Mouse (Mus musculus) midbrain, embryonic 11.5 days (tissue): ENCODE measurements around the gene Ccrl2. TPM values are rescaled to one million over a fixed set of nuclear protein-coding genes. Genes with fewer than 3 reads are reported as not detected.

Experiments
- ATAC-seq: fragments of 200-750 bp; cut with Nextera tagmentation; 2 replicates; pipeline ENCODE4 v1.8.0; 2017; ENCODE audit warnings: moderate TSS enrichment, moderate library complexity; ENCODE audit not compliant: low FRiP score
- DNase-seq: peaks from one replicate; pipeline ENCODE4 v3.0.0; 2015; ENCODE audit warnings: low spot score; ENCODE audit errors: missing footprints
- H3K27ac ChIP-seq: fragments of 300-500 bp; sonication (generic); 2 replicates; pipeline ENCODE4 v1.5.1; 2014; ENCODE audit warnings: low read depth, low read length
- H3K27me3 ChIP-seq: fragments of 300-500 bp; sonication (generic); 2 replicates; pipeline ENCODE4 v1.6.1; 2014; ENCODE audit warnings: mild to moderate bottlenecking, low read length, moderate library complexity, mixed read lengths; ENCODE audit not compliant: control insufficient read depth, insufficient read depth
- H3K36me3 ChIP-seq: fragments of 300-500 bp; sonication (generic); 2 replicates; pipeline ENCODE4 v1.6.1; 2014; ENCODE audit warnings: mild to moderate bottlenecking, low read length, moderate library complexity, mixed read lengths; ENCODE audit not compliant: control insufficient read depth, insufficient read depth
- H3K4me1 ChIP-seq: fragments of 300-500 bp; sonication (generic); 2 replicates; pipeline ENCODE4 v1.6.1; 2014; ENCODE audit warnings: low read length; ENCODE audit not compliant: control insufficient read depth, insufficient read depth
- H3K4me2 ChIP-seq: fragments of 300-500 bp; sonication (generic); 2 replicates; pipeline ENCODE4 v1.6.1; 2014; ENCODE audit warnings: mild to moderate bottlenecking, moderate library complexity
- H3K4me3 ChIP-seq: fragments of 300-500 bp; sonication (generic); 2 replicates; pipeline ENCODE4 v1.5.1; 2014; ENCODE audit warnings: low read depth, low read length
- H3K9ac ChIP-seq: fragments of 300-500 bp; sonication (generic); 2 replicates; pipeline ENCODE4 v1.6.1; 2014; ENCODE audit warnings: low read length
- H3K9me3 ChIP-seq: fragments of 300-500 bp; sonication (generic); 2 replicates; pipeline ENCODE4 v1.6.1; 2016; ENCODE audit warnings: low read length; ENCODE audit not compliant: control insufficient read depth
- WGBS: fragments of 180-500 bp; shearing (Covaris S2); extraction: QIAGEN DNeasy Blood & Tissue Kit; methylation state at CpG from one replicate; pipeline ENCODE4 v1.1.7; 2014; 5-methylcytosine and 5-hydroxymethylcytosine counted together
- polyA plus RNA-seq: library from polyadenylated mRNA; unstranded; fragments of >200 nt; fragmentation: Nextera tagmentation; extraction: Ambion mirVana; gene quantifications from 2 replicates; pipeline ENCODE4 v1.2.1, GENCODE M21; 2014

Gene Ccrl2
- polyA plus RNA-seq, 1 experiment from 2014 or later: 1.9 TPM

- peaks cover 6% of the 10 kb centered on the region; the same call in 1 of the 2 replicates for H3K9me3 ChIP-seq
- DNase-seq: no peak
- no peaks in the 10 kb centered on the region for H3K36me3 ChIP-seq
- H3K27me3 ChIP-seq: no peaks in the 10 kb centered on the region
- no peak overlapping the region for H3K27ac ChIP-seq
- no peak overlapping the region for H3K4me2 ChIP-seq
- H3K4me3 ChIP-seq: no peak overlapping the region
- 69% methylated on average over 4 of the region's 4 CpGs for WGBS
- H3K9ac ChIP-seq: no peak overlapping the region
- ATAC-seq: no peak
- no peaks in the 10 kb centered on the region for H3K4me1 ChIP-seq
Measured at GRCm38 (mm10) chr9:111072971-111073370, 15.7 kb upstream of the Ccrl2 start.

GRCm38 (mm10) chr9:111072175-111072574 lies 14.9 kb upstream of the Ccrl2 start:
- H3K4me3 ChIP-seq: no peak overlapping the region
- DNase-seq (no peak), ATAC-seq (no peak)
- no peaks in the 10 kb centered on the region for H3K36me3 ChIP-seq
- H3K4me2 ChIP-seq: no peak overlapping the region
- no peak overlapping the region for H3K9ac ChIP-seq
- 65% methylated on average over 7 of the region's 7 CpGs for WGBS
- no peak overlapping the region for H3K27ac ChIP-seq
- no peaks in the 10 kb centered on the region for H3K27me3 ChIP-seq
- H3K9me3 ChIP-seq: peaks cover 3% of the 10 kb centered on the region; the same call in 1 of the 2 replicates
- H3K4me1 ChIP-seq: no peaks in the 10 kb centered on the region

GRCm38 (mm10) chr9:111070546-111070961 lies 13.2 kb upstream of the Ccrl2 start:
- ATAC-seq (no peak), DNase-seq (peak; percentile 91)
- H3K36me3 ChIP-seq: no peaks in the 10 kb centered on the region
- 41% methylated on average over 4 of the region's 4 CpGs for WGBS
- H3K27ac ChIP-seq: no peak overlapping the region
- H3K27me3 ChIP-seq: no peaks in the 10 kb centered on the region
- peaks cover 3% of the 10 kb centered on the region; the same call in 1 of the 2 replicates for H3K9me3 ChIP-seq
- no peak overlapping the region for H3K4me3 ChIP-seq
- H3K4me2 ChIP-seq: no peak overlapping the region
- H3K4me1 ChIP-seq: no peaks in the 10 kb centered on the region
- no peak overlapping the region for H3K9ac ChIP-seq

- Histone ChIP-seq H3K9ac (no peak overlapping the region), H3K4me1 (no peaks in the 10 kb centered on the region), H3K27me3 (no peaks in the 10 kb centered on the region), H3K36me3 (no peaks in the 10 kb centered on the region), H3K27ac (no peak overlapping the region), H3K4me2 (no peak overlapping the region), H3K4me3 (no peak overlapping the region), H3K9me3 (no peaks in the 10 kb centered on the region)
- ATAC-seq (no peak), DNase-seq (no peak)
- 89% methylated on average over 4 of the region's 4 CpGs for WGBS
Measured at GRCm38 (mm10) chr9:111067052-111067451, 9.7 kb upstream of the Ccrl2 start.

GRCm38 (mm10) chr9:111062840-111063239 lies 5.5 kb upstream of the Ccrl2 start:
- no peaks in the 10 kb centered on the region for H3K9me3 ChIP-seq
- WGBS: 90% methylated on average over 5 of the region's 5 CpGs
- ATAC-seq (no peak), DNase-seq (no peak)
- no peaks in the 10 kb centered on the region for H3K36me3 ChIP-seq
- no peak overlapping the region for H3K27ac ChIP-seq
- H3K27me3 ChIP-seq: no peaks in the 10 kb centered on the region
- no peak overlapping the region for H3K4me2 ChIP-seq
- H3K4me3 ChIP-seq: no peak overlapping the region
- no peaks in the 10 kb centered on the region for H3K4me1 ChIP-seq
- no peak overlapping the region for H3K9ac ChIP-seq

GRCm38 (mm10) chr9:111058943-111059556 lies 1.7 kb upstream of the Ccrl2 start:
- Histone ChIP-seq H3K4me1 (no peaks in the 10 kb centered on the region), H3K9me3 (no peaks in the 10 kb centered on the region), H3K9ac (no peak overlapping the region), H3K4me3 (no peak overlapping the region), H3K27ac (no peak overlapping the region), H3K27me3 (no peaks in the 10 kb centered on the region), H3K36me3 (no peaks in the 10 kb centered on the region), H3K4me2 (no peak overlapping the region)
- DNase-seq (no peak), ATAC-seq (no peak)
- 84% methylated on average over 10 of the region's 10 CpGs for WGBS

- Histone ChIP-seq H3K27me3 (no peaks in the 10 kb centered on the region), H3K9me3 (no peaks in the 10 kb centered on the region), H3K4me3 (no peak overlapping the region), H3K4me1 (no peaks in the 10 kb centered on the region), H3K9ac (no peak overlapping the region), H3K4me2 (no peak overlapping the region), H3K36me3 (no peaks in the 10 kb centered on the region), H3K27ac (no peak overlapping the region)
- no peak for ATAC-seq
- DNase-seq: no peak
- WGBS: 76% methylated on average over 14 of the region's 14 CpGs
Measured at GRCm38 (mm10) chr9:111057544-111058370, 438 bp upstream of the Ccrl2 start.

- Histone ChIP-seq H3K4me2 (peak overlapping the region; percentile 6; the same call in 1 of the 2 replicates), H3K27ac (no peak overlapping the region)
Measured at GRCm38 (mm10) chr9:111056519-111056797, 861 bp downstream of the Ccrl2 start.

GRCm38 (mm10) chr9:111055800-111056518 lies 1.4 kb downstream of the Ccrl2 start:
- Histone ChIP-seq H3K27ac (no peak overlapping the region), H3K4me1 (no peaks in the 10 kb centered on the region), H3K9ac (no peak overlapping the region), H3K36me3 (no peaks in the 10 kb centered on the region), H3K9me3 (no peaks in the 10 kb centered on the region), H3K4me2 (no peak overlapping the region; the same call in 1 of the 2 replicates), H3K27me3 (no peaks in the 10 kb centered on the region), H3K4me3 (peak overlapping the region; percentile 2; the same call in 1 of the 2 replicates)
- DNase-seq (no peak), ATAC-seq (no peak)
- 80% methylated on average over 29 of the region's 29 CpGs for WGBS

More at GRCm38 (mm10) chr9:111056519-111056797, 861 bp downstream of the Ccrl2 start:
- H3K9me3 ChIP-seq: no peaks in the 10 kb centered on the region
- DNase-seq: no peak
- no peaks in the 10 kb centered on the region for H3K36me3 ChIP-seq
- WGBS: 36% methylated on average over 11 of the region's 11 CpGs
- no peaks in the 10 kb centered on the region for H3K27me3 ChIP-seq
- no peak overlapping the region for H3K9ac ChIP-seq
- peak overlapping the region; percentile 2; the same call in 1 of the 2 replicates for H3K4me3 ChIP-seq
- no peak for ATAC-seq
- H3K4me1 ChIP-seq: no peaks in the 10 kb centered on the region
